Mouse (Mus musculus): ENCODE data around the gene Gm14443.
"Not testable (repeated sequence)": the region's sequence is repeated elsewhere in the genome, so short reads cannot be mapped to it uniquely, and the experiment has no call there.

Gene Gm14443

GRCm38 (mm10) chr2:175175401-175176180 is at the start of gene Gm14443:
Gene Gm14443 (minus strand): TSS chr2:175175871.
- not testable (repeated sequence) for DNase-seq

GRCm38 (mm10) chr2:175206732-175207131 is 31.1 kb upstream of the Gm14443 start, which contains the start of gene Gm14391:
Gene Gm14391 (minus strand): TSS chr2:175206917.
- DNase-seq: not testable (repeated sequence)

- not testable (repeated sequence) for DNase-seq
These were observed 3.3 kb upstream of the Gm14443 start for GRCm38 (mm10) chr2:175179008-175179407.

GRCm38 (mm10) chr2:175176312-175176711 is 641 bp upstream of the Gm14443 start:
- no peak for DNase-seq

GRCm38 (mm10) chr2:175174058-175174457 is 1.6 kb downstream of the Gm14443 start:
- not testable (repeated sequence) for DNase-seq

GRCm38 (mm10) chr2:175172906-175173595 is 2.6 kb downstream of the Gm14443 start:
- not testable (repeated sequence) for DNase-seq

GRCm38 (mm10) chr2:175172123-175172522 is 3.5 kb downstream of the Gm14443 start:
- DNase-seq: no peak

GRCm38 (mm10) chr2:175166870-175167269 is 8.8 kb downstream of the Gm14443 start:
- not testable (repeated sequence) for DNase-seq

- DNase-seq: not testable (repeated sequence)
These were observed 10.6 kb downstream of the Gm14443 start for GRCm38 (mm10) chr2:175165110-175165509.

- not testable (repeated sequence) for DNase-seq
These were observed 14.2 kb downstream of the Gm14443 start for GRCm38 (mm10) chr2:175161438-175161837.

- no peak for DNase-seq
These were observed 17.0 kb downstream of the Gm14443 start for GRCm38 (mm10) chr2:175158642-175159041.

- no peak for DNase-seq
These were observed 19.0 kb downstream of the Gm14443 start for GRCm38 (mm10) chr2:175156696-175157095.

GRCm38 (mm10) chr2:175141993-175142295 is 33.7 kb downstream of the Gm14443 start, which contains the start of gene Gm14399:
Gene Gm14399 (minus strand): TSS chr2:175142012.
- DNase-seq: not testable (repeated sequence)

- peak; percentile 31 to 37 for DNase-seq
These were observed 34.3 kb downstream of the Gm14443 start for GRCm38 (mm10) chr2:175141118-175141992.

- DNase-seq: not testable (repeated sequence)
These were observed 35.0 kb downstream of the Gm14443 start for GRCm38 (mm10) chr2:175140624-175141023.

Data from cerebellum, adult 18-20 months (tissue).